Mouse (Mus musculus) embryonic fibroblast, embryonic 13.5 days (primary cell): Measurements from ENCODE around the gene Gna14.

Experiments
- CTCF ChIP-seq: IDR thresholded peaks from 2 replicates; pipeline ENCODE4 v1.5.1; 2011; ENCODE audit warnings: mild to moderate bottlenecking, control low read depth, low read length, moderate library complexity, borderline replicate concordance; ENCODE audit not compliant: insufficient read depth
- POLR2A ChIP-seq: IDR thresholded peaks from 2 replicates; pipeline ENCODE4 v1.6.1; 2011; ENCODE audit warnings: low read depth, mild to moderate bottlenecking, control low read depth, low read length, moderate library complexity

GRCm38 (mm10) chr19:16510343-16511080 lies 75.0 kb downstream of the Gna14 start:
- TF ChIP-seq POLR2A (no peak), CTCF (no peak)
